Mouse (Mus musculus) NIH3T3 (cell line): ENCODE data around the gene Olfr955.

ENCODE experiments used
- DNase-seq: peaks from one replicate; pipeline ENCODE4 v3.0.0-alpha.2; 2012; ENCODE audit warnings: low read depth

Gene Olfr955

GRCm38 (mm10) chr9:39471844-39472243 lies at the start of gene Olfr955:
Gene Olfr955, minus strand, starts transcription at chr9:39471944.
- DNase-seq, result no peak

GRCm38 (mm10) chr9:39518595-39518994 lies 46.9 kb upstream of the Olfr955 start:
- DNase-seq, result peak; percentile 45

GRCm38 (mm10) chr9:39515531-39515930 lies 43.8 kb upstream of the Olfr955 start, which contains the start of gene Olfr957:
Gene Olfr957, minus strand, starts transcription at chr9:39515809.
- peak; percentile 70 for DNase-seq

GRCm38 (mm10) chr9:39509412-39509811 lies 37.7 kb upstream of the Olfr955 start:
- no peak for DNase-seq

GRCm38 (mm10) chr9:39508998-39509397 lies 37.3 kb upstream of the Olfr955 start:
- DNase-seq, result peak; percentile 76

- no peak for DNase-seq
These were observed 22.2 kb upstream of the Olfr955 start, which contains the start of gene Olfr44 for GRCm38 (mm10) chr9:39493895-39494294. Gene Olfr44, minus strand, starts transcription at chr9:39493995.

GRCm38 (mm10) chr9:39456401-39456800 lies 15.3 kb downstream of the Olfr955 start, which contains the start of gene Olfr954:
Gene Olfr954, plus strand, starts transcription at chr9:39456701.
- DNase-seq, result no peak

- no peak for DNase-seq
These were observed 44.7 kb downstream of the Olfr955 start, which contains the start of gene Olfr952 for GRCm38 (mm10) chr9:39427048-39427447. Gene Olfr952, minus strand, starts transcription at chr9:39427148.
